Mouse (Mus musculus): ENCODE measurements at regions not wholly inside any gene's neighbourhood (a gene's known extent, or its start where the extent isn't known, plus 50 kb on each side); places are given as distances from the start of the nearest gene placed in this dataset.

GRCm38 (mm10) chr11:18437834-18438611, 484.3 kb upstream of the Etaa1 start:
- DNase-seq (ENCODE audit: inconsistent age in 2 of 2, low spot score in 1 of 2), result peak in 1 of 2 experiments; percentile 27

GRCm38 (mm10) chr11:18421076-18421475, 467.4 kb upstream of the Etaa1 start:
- DNase-seq (ENCODE audit: inconsistent age in 2 of 2, low spot score in 1 of 2), result no peak

GRCm38 (mm10) chr11:18413769-18414168, 460.1 kb upstream of the Etaa1 start:
- DNase-seq (ENCODE audit: inconsistent age in 2 of 2, low spot score in 1 of 2), result no peak

- peak in 1 of 2 experiments; percentile 42 for DNase-seq (ENCODE audit: inconsistent age in 2 of 2, low spot score in 1 of 2)
Measured at GRCm38 (mm10) chr11:18408071-18408752, 454.5 kb upstream of the Etaa1 start.

- no peak for DNase-seq (ENCODE audit: inconsistent age in 2 of 2, low spot score in 1 of 2)
Measured at GRCm38 (mm10) chr11:18399561-18399960, 445.9 kb upstream of the Etaa1 start.

- no peak for DNase-seq (ENCODE audit: inconsistent age in 2 of 2, low spot score in 1 of 2)
Measured at GRCm38 (mm10) chr11:18396397-18396796, 442.7 kb upstream of the Etaa1 start.

- no peak for DNase-seq (ENCODE audit: inconsistent age in 2 of 2, low spot score in 1 of 2)
Measured at GRCm38 (mm10) chr11:18395631-18396030, 442.0 kb upstream of the Etaa1 start.

- DNase-seq (ENCODE audit: inconsistent age in 2 of 2, low spot score in 1 of 2), result no peak
Measured at GRCm38 (mm10) chr11:18372813-18373332, 419.2 kb upstream of the Etaa1 start.

- no peak for DNase-seq (ENCODE audit: inconsistent age in 2 of 2, low spot score in 1 of 2)
Measured at GRCm38 (mm10) chr11:18371304-18371703, 417.6 kb upstream of the Etaa1 start.

GRCm38 (mm10) chr11:18370861-18371260, 417.2 kb upstream of the Etaa1 start:
- peak in 1 of 2 experiments; percentile 73 for DNase-seq (ENCODE audit: inconsistent age in 2 of 2, low spot score in 1 of 2)

GRCm38 (mm10) chr11:18354866-18355265, 401.2 kb upstream of the Etaa1 start:
- peak; percentile 80 to 91 for DNase-seq (ENCODE audit: inconsistent age in 2 of 2, low spot score in 1 of 2)

GRCm38 (mm10) chr11:18354156-18354555, 400.5 kb upstream of the Etaa1 start:
- no peak for DNase-seq (ENCODE audit: inconsistent age in 2 of 2, low spot score in 1 of 2)

GRCm38 (mm10) chr11:18347841-18348240, 394.2 kb upstream of the Etaa1 start:
- peak in 1 of 2 experiments; percentile 22 for DNase-seq (ENCODE audit: inconsistent age in 2 of 2, low spot score in 1 of 2)

GRCm38 (mm10) chr11:18313510-18314301, 360.0 kb upstream of the Etaa1 start:
- no peak for DNase-seq (ENCODE audit: inconsistent age in 2 of 2, low spot score in 1 of 2)

- DNase-seq (ENCODE audit: inconsistent age in 2 of 2, low spot score in 1 of 2), result peak; percentile 13 to 49
Measured at GRCm38 (mm10) chr11:18296194-18297125, 342.8 kb upstream of the Etaa1 start.

- peak in 1 of 2 experiments; percentile 4 for DNase-seq (ENCODE audit: inconsistent age in 2 of 2, low spot score in 1 of 2)
Measured at GRCm38 (mm10) chr11:18278585-18279136, 325.0 kb upstream of the Etaa1 start.

GRCm38 (mm10) chr11:18272392-18272791, 318.7 kb upstream of the Etaa1 start:
- no peak for DNase-seq (ENCODE audit: inconsistent age in 2 of 2, low spot score in 1 of 2)

- DNase-seq (ENCODE audit: inconsistent age in 2 of 2, low spot score in 1 of 2), result no peak
Measured at GRCm38 (mm10) chr11:18266161-18266560, 312.5 kb upstream of the Etaa1 start.

- DNase-seq (ENCODE audit: inconsistent age in 2 of 2, low spot score in 1 of 2), result no peak
Measured at GRCm38 (mm10) chr11:18262901-18263300, 309.2 kb upstream of the Etaa1 start.

GRCm38 (mm10) chr11:18249236-18249635, 295.6 kb upstream of the Etaa1 start:
- DNase-seq (ENCODE audit: inconsistent age in 2 of 2, low spot score in 1 of 2), result peak in 1 of 2 experiments; percentile 54
